Mouse (Mus musculus) embryonic fibroblast, embryonic 13.5 days (primary cell): Measurements from ENCODE around the gene Osbp2. TPM values are rescaled to one million over a fixed set of nuclear protein-coding genes. Genes with fewer than 3 reads are reported as not detected.

Experiments
- H3K27ac ChIP-seq: 2 replicates; pipeline ENCODE4 v1.5.1; 2012; ENCODE audit warnings: low read length, control low read depth, inconsistent platforms; ENCODE audit not compliant: insufficient read depth
- H3K4me1 ChIP-seq: 2 replicates; pipeline ENCODE4 v1.6.1; 2011; ENCODE audit warnings: low read length; ENCODE audit not compliant: control insufficient read depth, insufficient read depth
- H3K4me3 ChIP-seq: 2 replicates; pipeline ENCODE4 v1.5.1; 2011; ENCODE audit warnings: mild to moderate bottlenecking, control low read depth, low read length; ENCODE audit not compliant: insufficient read depth
- CTCF ChIP-seq: IDR thresholded peaks from 2 replicates; pipeline ENCODE4 v1.5.1; 2011; ENCODE audit warnings: mild to moderate bottlenecking, control low read depth, low read length, moderate library complexity, borderline replicate concordance; ENCODE audit not compliant: insufficient read depth
- POLR2A ChIP-seq: IDR thresholded peaks from 2 replicates; pipeline ENCODE4 v1.6.1; 2011; ENCODE audit warnings: low read depth, mild to moderate bottlenecking, control low read depth, low read length, moderate library complexity
- polyA plus RNA-seq: library from polyadenylated mRNA; stranded (reverse); fragments of >200 nt; gene quantifications from 2 replicates; pipeline ENCODE4 v1.2.4, GENCODE M21; 2011; ENCODE audit warnings: low read depth; ENCODE audit not compliant: missing spikeins, insufficient read length

Osbp2 gene
- polyA plus RNA-seq, 1 experiment = 1.3 TPM

- Histone ChIP-seq H3K4me3 (peak overlapping the region; percentile 46; the same call in 1 of the 2 replicates), H3K4me1 (peaks cover 3% of the 10 kb centered on the region; the same call in 1 of the 2 replicates), H3K27ac (no peak overlapping the region)
- no peak for TF ChIP-seq CTCF
- TF ChIP-seq POLR2A = no peak
These were observed 640 bp upstream of the Osbp2 start for GRCm38 (mm10) chr11:3864343-3864742.

- Histone ChIP-seq H3K27ac (no peak overlapping the region), H3K4me3 (no peak overlapping the region), H3K4me1 (peaks cover 3% of the 10 kb centered on the region; the same call in 1 of the 2 replicates)
These were observed 846 bp downstream of the Osbp2 start for GRCm38 (mm10) chr11:3862661-3863453.

GRCm38 (mm10) chr11:3860361-3860760 lies 3.3 kb downstream of the Osbp2 start:
- no peak for TF ChIP-seq POLR2A
- no peak for TF ChIP-seq CTCF
- Histone ChIP-seq H3K4me1 (peaks cover 7% of the 10 kb centered on the region), H3K27ac (no peak overlapping the region), H3K4me3 (no peak overlapping the region)

More at GRCm38 (mm10) chr11:3862661-3863453, 846 bp downstream of the Osbp2 start:
- TF ChIP-seq POLR2A (no peak), CTCF (no peak)

GRCm38 (mm10) chr11:3859778-3860177 lies 3.9 kb downstream of the Osbp2 start:
- TF ChIP-seq POLR2A = no peak
- no peak for TF ChIP-seq CTCF
- Histone ChIP-seq H3K27ac (no peak overlapping the region), H3K4me1 (peaks cover 7% of the 10 kb centered on the region), H3K4me3 (no peak overlapping the region)

- H3K4me1 ChIP-seq = peaks cover 17% of the 10 kb centered on the region
- H3K4me3 ChIP-seq = no peak overlapping the region
- TF ChIP-seq POLR2A (no peak), CTCF (no peak)
- H3K27ac ChIP-seq = no peak overlapping the region
These were observed 5.8 kb downstream of the Osbp2 start for GRCm38 (mm10) chr11:3857902-3858301.

GRCm38 (mm10) chr11:3855846-3856245 lies 7.9 kb downstream of the Osbp2 start:
- no peak for TF ChIP-seq CTCF
- no peak for TF ChIP-seq POLR2A
- no peak overlapping the region for H3K4me3 ChIP-seq
- peak overlapping the region; percentile 28; the same call in 1 of the 2 replicates for H3K27ac ChIP-seq
- peaks cover 17% of the 10 kb centered on the region for H3K4me1 ChIP-seq

- TF ChIP-seq POLR2A (no peak), CTCF (no peak)
- Histone ChIP-seq H3K4me3 (no peak overlapping the region), H3K27ac (no peak overlapping the region), H3K4me1 (peaks cover 14% of the 10 kb centered on the region)
These were observed 9.5 kb downstream of the Osbp2 start for GRCm38 (mm10) chr11:3854156-3854555.

GRCm38 (mm10) chr11:3853481-3854034 lies 10.1 kb downstream of the Osbp2 start:
- Histone ChIP-seq H3K4me1 (peaks cover 14% of the 10 kb centered on the region), H3K4me3 (no peak overlapping the region), H3K27ac (no peak overlapping the region)
- TF ChIP-seq POLR2A (no peak), CTCF (no peak)

- H3K4me1 ChIP-seq = peaks cover 14% of the 10 kb centered on the region
- H3K4me3 ChIP-seq = no peak overlapping the region
- H3K27ac ChIP-seq = no peak overlapping the region
- TF ChIP-seq CTCF (no peak), POLR2A (no peak)
These were observed 10.7 kb downstream of the Osbp2 start for GRCm38 (mm10) chr11:3853031-3853430.

- no peak for TF ChIP-seq POLR2A
- no peak for TF ChIP-seq CTCF
- Histone ChIP-seq H3K27ac (no peak overlapping the region), H3K4me1 (peaks cover 14% of the 10 kb centered on the region), H3K4me3 (no peak overlapping the region)
These were observed 11.8 kb downstream of the Osbp2 start for GRCm38 (mm10) chr11:3851872-3852271.
